Mouse (Mus musculus) lung, postnatal 4 days (tissue): ENCODE results near the gene Chmp3.

Experiments
- DNase-seq, 2 experiments: peaks; one replicate each; pipeline ENCODE4 v3.0.0; 2021

Chmp3 gene

GRCm38 (mm10) chr6:71543686-71544499 lies at the start of gene Chmp3:
Gene Chmp3, plus strand, starts transcription at chr6:71543797.
- DNase-seq = peak; percentile 97

GRCm38 (mm10) chr6:71494341-71495020 lies 49.1 kb upstream of the Chmp3 start:
- DNase-seq = peak in 1 of 2 experiments; percentile 69

- DNase-seq = no peak
Observed at GRCm38 (mm10) chr6:71500575-71500974, 43.0 kb upstream of the Chmp3 start.

GRCm38 (mm10) chr6:71503001-71503400 lies 40.6 kb upstream of the Chmp3 start:
- DNase-seq = no peak

GRCm38 (mm10) chr6:71503670-71504069 lies 39.9 kb upstream of the Chmp3 start:
- DNase-seq = no peak

GRCm38 (mm10) chr6:71504091-71504490 lies 39.5 kb upstream of the Chmp3 start:
- peak in 1 of 2 experiments; percentile 33 for DNase-seq

GRCm38 (mm10) chr6:71505671-71506070 lies 37.9 kb upstream of the Chmp3 start:
- no peak for DNase-seq

- no peak for DNase-seq
Observed at GRCm38 (mm10) chr6:71519476-71519875, 24.1 kb upstream of the Chmp3 start.

GRCm38 (mm10) chr6:71525556-71525955 lies 18.0 kb upstream of the Chmp3 start:
- no peak for DNase-seq

- no peak for DNase-seq
Observed at GRCm38 (mm10) chr6:71527056-71527455, 16.5 kb upstream of the Chmp3 start.

GRCm38 (mm10) chr6:71527826-71528225 lies 15.8 kb upstream of the Chmp3 start:
- no peak for DNase-seq

- DNase-seq = no peak
Observed at GRCm38 (mm10) chr6:71530176-71530575, 13.4 kb upstream of the Chmp3 start.

GRCm38 (mm10) chr6:71537286-71537685 lies 6.3 kb upstream of the Chmp3 start:
- DNase-seq = peak in 1 of 2 experiments; percentile 15

GRCm38 (mm10) chr6:71555507-71555951 lies 11.9 kb downstream of the Chmp3 start:
- DNase-seq = peak; percentile 33 to 59

GRCm38 (mm10) chr6:71556826-71557225 lies 13.2 kb downstream of the Chmp3 start:
- DNase-seq = no peak

GRCm38 (mm10) chr6:71568616-71569015 lies 25.0 kb downstream of the Chmp3 start:
- DNase-seq = no peak

GRCm38 (mm10) chr6:71569025-71569424 lies 25.4 kb downstream of the Chmp3 start:
- DNase-seq = no peak

GRCm38 (mm10) chr6:71575359-71575758 lies 31.8 kb downstream of the Chmp3 start:
- no peak for DNase-seq

- DNase-seq = no peak
Observed at GRCm38 (mm10) chr6:71579478-71579877, 35.9 kb downstream of the Chmp3 start.

GRCm38 (mm10) chr6:71583198-71583597 lies 39.6 kb downstream of the Chmp3 start:
- DNase-seq = no peak

- no peak for DNase-seq
Observed at GRCm38 (mm10) chr6:71589401-71589800, 45.8 kb downstream of the Chmp3 start.

GRCm38 (mm10) chr6:71590154-71590553 lies 46.6 kb downstream of the Chmp3 start:
- no peak for DNase-seq

GRCm38 (mm10) chr6:71607756-71608155 lies 64.2 kb downstream of the Chmp3 start:
- no peak for DNase-seq

GRCm38 (mm10) chr6:71608994-71609393 lies 65.4 kb downstream of the Chmp3 start:
- DNase-seq = no peak
